Mouse (Mus musculus) frontal cortex, postnatal 14 days (tissue): ENCODE data around the gene Cwc22.
"Not testable (repeated sequence)": the region's sequence is repeated elsewhere in the genome, so short reads cannot be mapped to it uniquely, and the experiment has no call there.

Experiments used
- DNase-seq, 2 experiments: peaks; one replicate each; pipeline ENCODE4 v3.0.0; 2022; ENCODE audit warnings: low spot score in 2 of 2

The Cwc22 gene

DNA sequence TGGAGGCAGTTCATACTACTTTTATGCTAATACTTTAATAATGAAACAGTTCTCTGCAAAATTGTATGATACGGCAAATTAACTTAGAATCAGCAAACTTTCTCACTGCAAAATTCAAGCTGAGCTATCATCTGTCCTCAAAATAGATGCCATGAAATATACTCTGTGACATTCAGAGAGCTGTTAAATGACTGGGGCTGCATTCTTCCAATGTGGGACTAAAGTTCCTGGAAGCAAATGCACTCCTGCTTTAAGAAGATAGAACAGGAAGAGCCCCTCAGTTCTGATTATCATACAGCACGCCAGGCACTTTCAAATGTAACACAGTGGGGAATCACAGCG lies 48.6 kb downstream of the Cwc22 start:
- no peak for DNase-seq

DNA sequence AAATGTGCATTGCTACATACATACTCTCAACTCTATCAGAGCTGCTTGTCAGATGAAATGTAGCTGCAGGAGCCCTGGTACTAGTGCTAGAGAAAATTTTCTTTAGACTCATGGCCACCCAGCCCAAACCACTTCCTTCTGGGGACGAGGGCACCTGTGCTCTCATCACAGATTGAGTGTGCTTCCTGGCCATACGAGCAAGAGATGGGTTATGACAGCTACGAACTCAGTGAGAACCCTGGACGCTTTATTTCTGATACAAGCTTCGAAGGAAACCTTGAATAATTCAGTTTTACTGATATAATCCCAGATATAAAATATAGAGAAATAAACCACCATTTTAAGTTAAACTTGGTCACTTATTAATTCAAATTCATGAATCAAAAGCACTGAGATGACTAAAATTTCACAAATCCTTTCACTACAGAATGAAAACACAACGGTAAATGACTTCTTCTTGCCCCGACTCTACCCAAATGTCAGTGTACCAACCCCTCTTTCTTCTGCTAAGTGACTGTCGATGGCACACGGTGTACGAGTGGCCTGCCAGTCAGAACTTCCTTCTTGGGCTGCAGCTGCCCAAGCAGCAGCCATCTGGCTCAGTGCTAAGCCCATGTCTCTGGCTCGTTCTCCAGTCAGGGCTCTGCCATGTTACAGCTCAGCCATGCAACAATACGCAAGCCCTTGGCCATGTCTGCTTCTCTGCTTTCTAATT lies 49.2 kb downstream of the Cwc22 start:
- no peak for DNase-seq

GRCm38 (mm10) chr2:77895906-77896570 lies 50.1 kb downstream of the Cwc22 start:
- DNase-seq = not testable (repeated sequence)

GRCm38 (mm10) chr2:77894896-77895295 lies 51.3 kb downstream of the Cwc22 start:
- DNase-seq = no peak

DNA sequence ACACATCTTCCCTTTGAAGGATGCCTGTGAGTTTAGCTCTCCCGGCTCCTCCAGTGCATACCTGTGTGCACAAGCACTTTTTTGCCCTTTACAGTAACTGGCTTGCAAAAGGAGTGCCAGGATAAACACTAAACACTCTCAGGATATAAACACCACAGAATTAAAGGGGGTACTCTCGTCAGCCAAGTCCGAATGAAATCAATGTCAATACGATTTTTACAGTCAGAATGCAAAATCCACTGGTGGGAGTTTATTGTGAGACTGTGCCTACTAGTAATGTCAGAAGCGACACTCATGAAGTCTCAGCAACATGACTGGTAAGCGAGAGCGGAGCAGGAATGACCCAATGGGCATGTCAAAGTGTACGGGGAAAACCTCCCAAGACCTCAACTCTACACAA lies 52.7 kb downstream of the Cwc22 start:
- no peak for DNase-seq

DNA sequence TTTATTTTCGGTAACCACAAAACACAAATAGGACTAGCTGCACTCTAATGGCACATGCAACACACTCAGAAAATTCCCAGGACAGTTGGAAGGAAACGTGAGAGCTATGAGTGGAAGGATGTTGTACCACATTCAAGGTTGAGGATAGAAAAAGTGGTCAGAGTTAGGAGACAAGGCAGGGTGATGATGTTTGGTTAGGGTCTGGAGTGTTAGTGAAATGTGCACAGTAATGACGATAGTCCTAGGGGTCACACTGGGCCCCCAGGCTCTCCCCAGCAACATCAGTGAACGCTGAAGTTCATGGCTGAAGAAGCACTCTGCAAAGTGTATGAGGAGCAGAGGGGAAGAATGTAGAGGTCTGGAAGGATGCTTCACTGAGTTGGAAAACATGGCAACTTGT lies 53.6 kb downstream of the Cwc22 start:
- DNase-seq = no peak

DNA sequence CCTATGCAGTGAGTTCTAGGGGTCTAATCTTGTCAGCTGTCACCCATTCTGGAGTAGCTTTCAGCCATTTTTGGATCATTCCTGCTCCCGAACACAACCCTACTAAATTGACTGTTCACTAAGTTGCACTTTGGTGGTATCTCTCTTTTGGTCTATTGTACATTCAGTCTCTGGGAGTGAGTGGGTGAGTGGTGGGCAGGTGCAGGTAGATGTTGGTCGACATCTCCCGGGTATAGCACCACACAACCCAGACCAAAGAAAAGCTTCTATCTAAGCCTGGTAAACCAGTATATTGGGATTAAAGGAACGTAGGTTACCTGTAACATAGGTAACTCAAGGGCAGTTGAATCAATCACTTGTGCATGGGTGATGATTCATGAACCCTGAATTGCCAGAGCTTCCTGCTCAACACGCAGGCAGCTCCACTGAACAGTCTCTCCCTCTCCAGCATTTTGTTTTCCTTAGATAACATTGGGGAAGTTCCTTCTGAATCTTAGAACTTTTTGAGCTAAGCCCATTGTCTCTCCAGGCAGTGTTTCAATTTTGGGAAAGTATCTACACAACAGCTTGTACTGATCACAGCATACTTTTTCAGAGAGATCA lies 55.2 kb downstream of the Cwc22 start:
- no peak for DNase-seq

DNA sequence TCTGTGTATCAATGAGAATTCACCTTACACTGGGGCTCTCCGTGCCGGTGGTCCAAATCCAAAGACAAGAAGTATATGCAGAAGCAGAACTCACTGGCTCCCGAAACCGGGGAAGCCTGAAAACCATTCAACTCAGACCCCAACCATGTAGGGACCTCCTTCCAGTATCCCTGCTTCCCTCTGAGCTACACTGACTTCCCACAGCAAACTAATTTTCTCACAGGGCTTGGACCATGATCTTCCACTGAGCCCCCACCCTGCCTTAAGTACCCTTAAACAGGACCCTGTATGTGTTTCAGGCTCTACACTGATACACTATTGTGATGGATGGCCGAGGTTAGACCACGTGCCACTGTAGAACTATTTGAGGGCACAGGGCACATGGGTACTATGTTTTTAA lies 56.2 kb downstream of the Cwc22 start:
- no peak for DNase-seq

GRCm38 (mm10) chr2:77889401-77889800 lies 56.8 kb downstream of the Cwc22 start:
- no peak for DNase-seq

DNA sequence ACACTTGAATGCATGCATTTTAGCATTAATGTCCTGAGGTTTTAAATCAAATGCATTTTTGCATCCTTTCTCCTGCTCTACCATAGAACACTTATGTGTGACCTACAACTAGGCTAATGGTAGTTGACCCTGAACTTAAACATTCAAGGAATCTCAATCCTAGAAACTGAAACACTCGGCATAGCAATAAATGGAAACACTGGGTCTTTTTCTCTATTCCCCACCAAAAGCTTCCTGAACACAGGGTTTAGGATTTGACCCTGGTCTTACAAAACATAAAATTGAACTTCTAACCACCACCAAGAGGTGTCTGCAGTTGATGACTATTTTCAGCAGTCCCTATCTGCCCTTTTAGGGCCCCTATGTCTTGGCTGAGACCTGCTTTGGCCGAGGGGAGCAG lies 57.3 kb downstream of the Cwc22 start:
- no peak for DNase-seq

DNA sequence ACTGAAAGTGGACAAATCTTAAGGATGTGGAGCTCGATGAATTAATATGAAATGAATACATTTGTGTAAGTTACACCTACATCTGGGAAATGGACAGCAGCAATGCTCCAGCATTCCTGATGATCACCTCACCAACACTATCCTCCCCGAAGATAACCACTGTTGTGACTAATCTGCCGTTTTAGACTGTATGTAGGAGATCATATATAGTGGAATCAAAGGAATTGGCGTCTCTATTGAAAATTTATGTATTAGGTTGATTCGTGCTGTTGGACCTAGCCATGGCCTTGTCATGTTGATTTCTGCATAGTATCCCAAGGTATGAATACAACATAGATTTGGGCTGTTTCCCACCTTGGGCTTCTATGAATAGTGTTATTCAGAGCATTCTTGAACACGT lies 58.1 kb downstream of the Cwc22 start:
- DNase-seq = no peak

DNA sequence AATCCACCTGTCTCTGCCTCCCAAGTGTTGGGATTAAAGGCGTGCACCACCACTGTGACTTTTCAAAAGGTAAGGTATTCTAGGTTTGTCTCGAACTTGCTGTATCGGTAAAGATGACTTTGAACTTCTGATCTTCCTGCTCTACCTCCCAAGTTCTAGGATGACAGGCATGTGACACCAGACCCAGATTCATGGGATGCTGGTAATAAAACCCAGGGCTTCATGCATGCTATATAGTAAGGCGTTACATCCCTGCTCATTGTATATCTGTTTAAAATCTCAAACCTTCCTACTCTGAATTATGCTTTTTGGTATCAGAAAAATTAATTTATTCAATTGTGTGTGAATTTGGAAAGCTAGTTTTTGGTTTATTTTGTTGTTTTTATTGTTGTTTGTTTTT lies 59.0 kb downstream of the Cwc22 start:
- DNase-seq = no peak

DNA sequence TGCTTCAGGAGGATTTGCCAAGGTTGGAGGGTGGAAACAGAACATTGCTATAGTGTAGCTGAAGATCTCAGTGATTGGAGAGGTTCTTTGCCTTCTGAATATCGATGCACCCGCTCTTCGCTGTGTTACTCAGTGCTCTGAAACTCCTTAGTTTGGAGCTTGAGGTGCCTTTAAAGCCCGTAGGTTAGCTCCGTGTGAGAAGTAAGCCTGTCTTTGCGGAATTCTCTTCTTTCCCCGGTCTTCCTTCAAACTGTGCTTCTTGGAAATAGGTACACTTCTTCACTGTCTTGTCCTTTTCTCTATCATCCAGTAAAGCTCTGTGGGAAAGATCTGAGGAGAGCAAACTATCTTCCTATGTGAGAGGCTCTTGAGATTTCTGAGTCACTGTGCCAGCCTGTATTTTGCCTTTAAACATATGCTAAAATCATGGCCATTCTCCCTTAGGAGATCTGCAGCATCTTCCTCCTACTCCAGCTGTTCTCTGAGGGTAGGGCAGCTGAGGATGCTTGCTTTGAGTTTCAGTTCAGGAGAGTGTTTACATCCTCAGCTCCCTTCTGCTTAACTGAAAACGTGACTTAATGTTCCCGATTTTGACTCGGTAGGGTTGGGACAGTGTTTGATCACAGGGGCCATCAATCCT lies 60.6 kb downstream of the Cwc22 start:
- DNase-seq = no peak

DNA sequence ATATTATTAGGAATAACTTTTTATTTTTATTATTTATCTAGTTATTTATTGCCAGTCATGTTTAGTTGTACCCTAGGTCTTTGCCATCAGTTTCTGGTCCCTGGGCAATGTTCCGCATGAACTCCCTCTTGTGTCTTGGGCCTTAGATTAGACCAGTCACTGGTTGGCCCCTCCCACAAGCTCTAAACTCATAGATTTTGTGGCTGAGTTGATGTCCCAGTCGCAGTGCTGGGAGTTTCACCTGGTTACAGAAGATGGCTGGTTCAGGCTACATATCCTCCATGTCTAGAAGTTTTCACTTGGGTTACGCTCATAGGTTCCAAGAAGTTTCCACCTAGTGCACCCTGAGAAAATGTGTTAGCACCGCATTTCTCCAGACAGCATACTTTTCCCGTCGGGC lies 61.1 kb downstream of the Cwc22 start:
- DNase-seq = no peak

- DNase-seq = no peak
Measured at GRCm38 (mm10) chr2:77884491-77884890, 61.7 kb downstream of the Cwc22 start.

GRCm38 (mm10) chr2:77882961-77883360 lies 63.2 kb downstream of the Cwc22 start:
- no peak for DNase-seq

- no peak for DNase-seq
Measured at GRCm38 (mm10) chr2:77881301-77882199, 64.6 kb downstream of the Cwc22 start.

DNA sequence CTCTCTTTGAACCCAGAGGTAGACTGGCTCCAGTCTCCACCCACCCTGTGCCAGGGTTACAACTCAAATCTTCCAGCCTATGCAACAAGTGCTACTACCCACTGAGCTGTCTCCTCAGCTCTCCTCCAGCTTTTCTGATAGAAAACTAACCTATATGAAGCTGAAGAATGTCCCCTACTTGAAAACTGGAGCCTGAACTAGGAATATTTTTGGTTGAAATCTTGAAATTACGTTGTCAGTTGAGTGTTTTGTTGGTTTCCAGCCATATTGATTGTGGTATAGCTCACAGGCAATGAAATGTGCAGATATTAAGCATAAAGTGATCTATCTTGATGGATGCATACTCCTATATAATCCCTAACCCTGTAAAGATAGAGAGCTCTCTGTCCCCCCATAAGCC lies 65.8 kb downstream of the Cwc22 start:
- DNase-seq = no peak

DNA sequence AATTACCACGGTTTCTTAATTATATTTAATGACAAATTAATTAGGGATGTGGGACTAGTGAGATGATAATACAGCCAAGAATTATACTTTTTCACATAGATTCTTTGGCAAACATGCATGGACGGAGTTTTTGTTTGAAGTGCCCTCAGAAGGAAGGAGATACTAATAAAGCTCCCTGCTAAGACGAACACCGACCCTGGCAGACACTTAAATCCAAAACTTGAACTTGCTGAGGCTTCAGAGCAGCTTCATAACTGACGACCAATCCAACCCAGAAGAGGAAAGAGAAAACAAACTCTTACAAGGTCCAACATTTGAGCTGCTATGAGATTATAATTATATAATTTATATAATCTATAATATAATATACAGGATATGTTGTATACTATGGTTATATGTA lies 66.4 kb downstream of the Cwc22 start:
- no peak for DNase-seq

DNA sequence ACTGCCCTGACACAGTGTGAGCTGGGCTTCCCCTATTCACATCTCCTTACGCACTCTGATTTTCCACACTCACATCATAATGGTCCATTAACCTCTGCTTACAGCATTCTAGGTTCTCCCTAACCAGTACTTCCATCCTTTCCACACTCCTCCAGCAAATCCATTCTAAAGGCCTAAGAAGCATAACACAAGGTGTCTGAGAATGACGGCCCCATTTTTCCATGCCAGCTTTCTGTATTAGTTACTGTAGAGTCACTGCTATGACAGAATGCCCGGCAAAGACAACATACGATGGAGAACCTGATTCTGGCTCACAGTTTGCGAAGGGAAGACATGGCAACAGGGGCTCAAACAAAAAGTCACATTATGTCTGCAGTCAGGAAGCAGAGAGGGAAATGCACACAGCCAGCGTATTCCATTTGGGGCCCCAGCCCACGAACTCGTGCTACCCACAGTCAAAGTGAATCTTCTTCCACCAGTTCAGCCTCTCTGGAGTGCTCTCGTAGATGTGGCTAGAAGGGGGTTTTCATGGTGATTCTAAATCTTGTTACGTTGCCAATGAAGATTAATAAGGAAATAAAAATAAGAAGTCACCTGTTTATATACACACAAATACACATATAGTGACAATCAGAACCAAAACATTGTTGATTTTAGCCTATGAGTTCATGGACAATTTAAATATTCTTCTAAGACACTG lies 68.9 kb downstream of the Cwc22 start:
- no peak for DNase-seq

- DNase-seq = no peak
Measured at GRCm38 (mm10) chr2:77876331-77876730, 69.8 kb downstream of the Cwc22 start.
